Mouse (Mus musculus) liver, postnatal 0 days (tissue): ENCODE results near the gene Tfcp2.

Source experiments
- CTCF ChIP-seq: sonication (generic); IDR thresholded peaks from 2 replicates; pipeline ENCODE4 v1.5.1; 2016; ENCODE audit warnings: antibody characterized with exemption, low read depth
- EP300 ChIP-seq: IDR thresholded peaks from 2 replicates; pipeline ENCODE4 v1.6.1; 2016; ENCODE audit warnings: antibody characterized with exemption, low read depth, mild to moderate bottlenecking

- TF ChIP-seq EP300: no peak
- TF ChIP-seq CTCF: no peak
Measured at GRCm38 (mm10) chr15:100580108-100580507, 28.3 kb upstream of the Tfcp2 start.
